Mouse (Mus musculus): ENCODE measurements around the gene Ank2.

Ank2 gene

DNA sequence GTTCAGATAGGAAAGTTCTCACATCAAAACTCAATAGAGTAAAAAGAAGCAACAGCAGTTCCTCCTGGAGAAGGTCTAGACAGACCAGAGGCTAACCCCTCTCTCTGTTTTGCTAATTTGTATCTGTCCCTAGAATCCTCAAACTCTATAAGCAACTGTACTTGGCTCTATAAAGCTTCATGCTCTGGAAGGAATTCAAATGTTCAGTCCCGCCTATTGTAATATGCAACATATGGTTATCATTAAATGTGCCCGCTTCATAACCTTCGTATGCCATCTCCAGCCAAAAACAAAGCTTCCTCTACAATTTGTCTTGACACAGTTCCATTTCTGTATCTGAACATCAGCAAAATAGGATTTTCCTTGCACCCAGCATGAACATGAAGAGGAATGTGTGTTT, 389.7 kb downstream of the Ank2 start:
- no peak for DNase-seq

DNA sequence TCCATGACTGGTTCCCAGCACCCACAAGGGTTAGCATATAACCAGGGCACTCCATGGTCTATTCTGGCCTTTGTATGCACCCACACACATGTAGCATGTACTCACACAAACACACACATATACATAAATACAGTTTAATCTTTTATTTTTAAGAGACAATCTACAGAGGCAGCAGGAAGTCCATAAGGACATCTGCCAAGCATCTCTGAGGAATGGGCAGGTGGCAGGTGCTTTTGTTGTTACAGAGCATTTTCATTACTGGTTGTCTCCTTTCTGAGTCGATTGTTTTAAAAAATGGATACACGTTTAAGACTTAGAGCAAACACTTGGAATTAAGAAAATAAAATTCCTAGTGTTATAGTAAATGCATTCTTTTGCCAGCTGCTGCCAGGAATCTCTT, 390.7 kb downstream of the Ank2 start:
- DNase-seq: no peak

DNA sequence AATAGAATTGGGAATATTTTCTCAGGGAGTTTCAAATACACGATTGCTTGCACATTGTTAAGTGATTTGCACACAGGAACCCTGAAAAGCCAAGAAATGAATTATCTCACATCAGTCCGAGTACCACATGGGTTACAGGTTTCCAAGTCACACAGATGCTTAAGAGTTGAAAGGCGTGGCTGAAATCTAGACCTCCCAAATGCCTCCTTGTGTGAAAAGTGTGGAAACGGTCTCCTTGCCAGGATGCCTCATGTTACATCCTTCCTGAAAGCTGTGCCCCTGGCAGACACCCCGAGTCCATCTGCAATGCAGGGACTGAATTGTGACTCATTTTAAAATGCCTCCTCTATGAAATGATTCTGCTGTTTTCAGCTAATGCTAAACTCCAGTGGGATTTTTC, 391.9 kb downstream of the Ank2 start:
- no peak for DNase-seq

GRCm38 (mm10) chr3:127101326-127101725, 397.8 kb downstream of the Ank2 start:
- DNase-seq: no peak

GRCm38 (mm10) chr3:127097745-127098144, 401.4 kb downstream of the Ank2 start:
- DNase-seq: no peak

DNA sequence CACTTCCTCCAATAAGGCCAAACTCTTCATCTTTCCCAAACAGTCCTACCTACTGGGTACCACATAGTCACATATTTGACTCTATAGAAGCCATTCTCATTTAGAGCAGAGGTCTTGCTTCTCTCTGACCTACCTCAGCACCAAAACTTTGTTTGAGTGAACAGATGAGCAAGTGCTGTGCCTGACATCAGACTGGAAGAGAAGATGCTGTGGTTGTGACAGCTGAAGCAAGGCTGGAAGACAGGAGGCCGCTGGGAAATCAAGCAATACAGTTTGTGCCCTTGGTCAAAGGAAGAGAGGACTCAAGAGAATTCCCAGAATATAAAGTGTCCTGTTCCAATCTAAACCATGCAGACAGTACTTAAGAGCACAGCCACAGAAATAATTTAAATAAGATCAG, 402.0 kb downstream of the Ank2 start:
- DNase-seq: no peak

- no peak for DNase-seq
Observed at GRCm38 (mm10) chr3:127093631-127094030, 405.5 kb downstream of the Ank2 start.

DNA sequence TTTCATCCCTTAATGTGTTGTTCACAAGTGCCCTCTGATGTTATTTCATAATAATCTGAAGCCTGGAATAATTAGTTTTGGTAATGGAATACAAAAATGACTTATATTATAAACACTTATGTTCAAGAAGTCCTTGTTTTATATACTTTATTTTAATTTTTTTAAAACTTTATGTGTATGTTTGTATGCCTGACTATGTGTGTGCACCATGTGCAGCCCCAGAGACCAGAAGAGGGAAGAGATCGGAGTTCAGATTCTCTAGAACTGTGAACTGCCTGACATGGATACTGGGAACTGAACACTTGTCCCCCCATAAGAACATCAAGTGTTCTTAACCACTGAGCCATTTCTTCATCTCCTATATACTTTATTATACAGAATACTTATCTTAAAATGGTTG, 411.6 kb downstream of the Ank2 start:
- DNase-seq: no peak

DNA sequence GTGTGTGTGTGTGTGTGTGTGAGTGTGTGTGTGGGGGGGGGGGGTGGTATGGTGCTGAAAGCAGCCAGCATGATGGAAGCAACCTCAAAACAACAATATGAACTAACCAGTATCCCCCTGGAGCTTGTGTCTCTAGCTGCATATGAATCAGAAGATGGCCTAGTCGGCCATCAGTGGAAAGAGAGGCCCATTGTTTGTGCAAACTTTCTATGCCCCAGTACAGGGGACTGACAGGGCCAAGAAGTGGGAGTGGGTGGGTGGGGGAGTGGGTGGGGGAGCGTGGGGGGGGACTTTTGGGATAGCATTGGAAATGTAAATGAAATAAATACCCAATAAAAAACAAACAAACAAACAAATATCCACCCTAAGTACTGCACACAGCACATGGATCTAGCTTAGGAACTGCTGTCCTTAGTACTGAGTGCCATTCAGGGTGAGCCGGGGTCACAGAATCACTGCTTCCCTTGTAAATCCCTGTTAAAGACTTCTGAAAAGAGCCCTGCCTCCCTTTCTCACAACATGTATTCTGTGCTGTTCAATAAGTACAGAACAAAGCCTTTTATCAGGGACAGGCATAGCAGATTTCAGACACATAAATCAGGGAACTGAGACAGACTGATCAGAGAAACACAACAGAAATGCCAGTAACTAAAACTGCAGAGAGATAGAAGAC, 412.2 kb downstream of the Ank2 start:
- DNase-seq: no peak

DNA sequence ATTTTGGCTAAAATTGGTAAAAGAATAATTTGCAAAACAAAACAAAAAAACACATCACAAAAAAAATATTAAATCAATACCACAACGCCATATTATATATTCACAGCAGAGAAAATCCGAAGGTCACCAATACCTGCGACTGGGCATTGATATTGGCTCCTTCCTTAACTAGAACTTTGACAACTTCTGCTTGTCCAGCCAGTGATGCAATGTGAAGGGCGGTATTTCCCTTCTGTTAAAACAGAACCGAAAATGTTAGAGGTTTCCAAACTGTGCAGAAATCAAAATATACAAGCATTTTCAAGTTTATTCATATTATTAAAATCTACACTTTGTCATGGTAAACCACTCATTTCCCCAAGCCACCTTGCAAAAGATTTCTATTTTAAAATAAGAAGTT, 421.8 kb downstream of the Ank2 start:
- DNase-seq: no peak

DNA sequence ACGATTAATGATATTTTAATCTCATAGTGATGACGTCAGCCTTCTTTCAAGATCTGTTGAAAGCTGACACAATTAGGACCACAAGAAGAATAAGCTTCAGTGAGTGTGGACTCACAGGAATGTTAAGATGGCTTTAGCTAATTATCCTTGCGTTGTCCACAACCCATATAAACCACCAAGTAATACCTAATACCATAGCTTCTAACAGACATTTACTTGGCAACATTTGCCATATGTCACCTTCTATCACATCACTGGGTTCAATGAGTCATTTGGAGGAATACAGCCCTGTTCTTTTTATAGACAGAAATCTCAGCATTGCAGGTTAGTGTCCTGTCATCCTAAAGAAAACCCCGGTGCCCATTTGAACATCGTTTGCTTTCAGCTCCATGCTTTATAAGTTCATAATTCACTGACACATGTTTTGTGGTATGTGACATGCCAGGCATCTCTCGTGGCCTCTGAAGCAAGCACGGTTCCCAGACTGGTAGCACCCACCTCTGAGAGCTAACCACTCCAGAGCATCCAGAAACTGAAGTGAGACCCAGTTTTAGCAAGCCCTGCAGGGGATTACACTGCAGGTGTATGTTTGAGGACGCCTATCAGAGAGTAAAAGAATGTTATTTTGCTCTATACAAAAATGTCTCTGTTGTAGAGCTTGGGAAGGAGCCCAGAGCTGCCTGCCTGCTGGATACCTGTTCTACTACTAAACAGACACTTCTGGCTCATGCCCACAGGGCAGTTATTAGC, 423.4 kb downstream of the Ank2 start:
- no peak for DNase-seq

GRCm38 (mm10) chr3:127071471-127071870, 427.7 kb downstream of the Ank2 start:
- no peak for DNase-seq

DNA sequence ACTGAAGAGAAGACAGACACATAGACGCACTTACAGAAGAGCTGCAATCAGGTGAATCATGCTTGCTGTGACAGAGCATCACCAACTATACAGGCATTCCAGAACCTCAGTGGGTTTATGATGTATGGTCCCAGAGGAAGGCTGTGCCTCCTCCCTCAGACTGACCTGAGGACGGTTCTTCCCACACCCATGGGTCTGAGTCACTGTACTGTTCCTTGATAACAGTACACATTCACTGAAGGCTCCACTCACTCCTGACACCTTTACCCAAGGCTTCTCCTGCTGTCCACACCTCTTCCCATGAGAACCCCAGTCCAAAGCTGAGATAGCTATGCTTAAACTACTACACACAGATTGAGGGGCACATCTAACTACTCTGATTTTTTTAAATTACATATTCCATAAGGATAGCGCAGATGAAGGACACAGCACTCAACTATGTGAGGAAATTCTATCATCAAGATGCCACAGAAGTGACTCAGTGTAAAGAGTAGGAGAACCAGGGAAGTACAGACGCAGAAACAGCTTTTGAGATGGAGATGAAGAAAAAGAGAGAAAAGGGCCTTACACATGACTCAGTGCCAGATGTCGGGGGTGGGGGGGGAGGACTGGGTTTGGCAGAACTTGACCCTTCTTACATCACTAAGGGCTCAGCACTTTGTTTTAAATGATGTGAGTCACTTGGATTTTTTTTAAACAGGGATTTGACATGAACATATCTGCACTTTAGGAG, 435.3 kb downstream of the Ank2 start:
- DNase-seq: no peak

GRCm38 (mm10) chr3:127059671-127060070, 439.5 kb downstream of the Ank2 start:
- DNase-seq: no peak

DNA sequence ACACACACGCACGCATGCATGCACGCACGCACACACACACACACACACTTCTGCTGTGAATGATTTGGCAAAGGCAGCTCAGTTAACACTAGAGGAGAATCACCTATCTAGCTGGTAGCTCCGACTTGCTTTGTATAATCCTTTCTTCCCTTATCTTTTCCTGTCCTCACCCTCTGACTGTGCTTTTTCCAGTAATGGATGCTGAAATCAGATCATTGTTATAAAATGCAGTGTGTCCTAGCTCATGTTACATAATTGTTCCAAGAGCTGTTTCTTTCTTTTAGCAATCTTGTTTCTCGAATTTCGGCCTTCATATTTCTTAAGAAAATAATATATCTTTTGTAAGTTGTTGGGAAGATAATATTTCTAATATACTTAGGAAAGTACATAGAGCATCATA, 457.9 kb downstream of the Ank2 start:
- DNase-seq: no peak

- DNase-seq: no peak
Observed at GRCm38 (mm10) chr3:127038570-127038969, 460.6 kb downstream of the Ank2 start.

GRCm38 (mm10) chr3:127036118-127036517, 463.0 kb downstream of the Ank2 start:
- DNase-seq: no peak

DNA sequence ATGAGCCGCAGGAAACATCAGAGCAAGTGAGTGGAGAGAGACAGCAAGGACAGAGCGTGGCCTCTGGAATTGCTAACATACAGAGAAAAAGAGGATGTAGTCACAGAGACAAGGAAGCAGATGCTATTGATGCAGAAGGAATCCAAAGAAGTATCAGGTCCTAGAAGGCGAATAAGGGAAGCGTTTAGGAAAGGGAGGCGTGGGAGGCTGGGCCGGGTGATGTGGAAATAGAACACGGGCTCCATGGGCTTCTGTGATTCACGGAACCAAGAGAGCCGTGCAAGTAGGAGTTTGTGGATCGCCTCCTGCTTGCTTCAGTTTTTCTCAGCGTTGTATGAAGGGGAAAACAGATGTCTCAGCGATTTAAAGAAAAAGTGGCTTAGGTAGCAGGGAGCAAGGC, 463.6 kb downstream of the Ank2 start:
- no peak for DNase-seq

DNA sequence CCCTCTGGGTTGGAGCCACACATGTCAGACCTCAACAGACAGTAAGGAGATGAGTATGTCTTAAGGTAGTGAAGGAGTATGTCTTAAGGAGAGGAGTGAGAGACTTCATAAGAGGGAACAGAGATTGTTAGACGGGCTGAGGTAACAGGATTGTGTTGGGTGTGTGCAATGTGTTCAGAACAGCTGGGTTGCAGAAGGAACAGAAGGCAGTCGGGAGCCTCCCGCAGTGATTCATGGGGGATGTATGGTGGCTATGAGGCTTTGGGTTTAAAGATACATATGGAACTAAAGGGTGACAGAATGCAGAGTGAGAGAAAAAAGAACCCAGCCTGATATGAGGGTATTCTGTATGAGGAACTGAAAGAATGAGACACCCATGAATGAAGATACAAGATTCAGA, 464.2 kb downstream of the Ank2 start:
- DNase-seq: no peak

DNA sequence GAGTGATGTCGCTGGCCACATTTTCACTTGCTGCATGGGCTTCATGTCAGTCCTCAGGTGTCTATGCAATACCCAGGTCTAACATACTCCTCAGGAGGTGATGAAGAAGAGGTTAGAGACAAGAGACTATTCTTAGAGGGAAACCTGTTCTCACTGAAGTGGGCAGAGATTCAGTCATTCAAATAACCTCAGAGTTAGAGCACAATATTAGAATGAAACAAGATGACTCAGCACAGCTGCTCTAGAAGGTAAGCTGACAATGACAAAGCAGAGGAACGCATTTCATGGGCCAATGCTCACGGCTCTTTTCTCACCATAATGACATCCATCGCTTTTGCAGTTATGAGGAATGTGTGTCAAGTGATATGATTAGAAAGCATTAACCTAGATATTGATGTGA, 475.2 kb downstream of the Ank2 start:
- DNase-seq: no peak

DNA sequence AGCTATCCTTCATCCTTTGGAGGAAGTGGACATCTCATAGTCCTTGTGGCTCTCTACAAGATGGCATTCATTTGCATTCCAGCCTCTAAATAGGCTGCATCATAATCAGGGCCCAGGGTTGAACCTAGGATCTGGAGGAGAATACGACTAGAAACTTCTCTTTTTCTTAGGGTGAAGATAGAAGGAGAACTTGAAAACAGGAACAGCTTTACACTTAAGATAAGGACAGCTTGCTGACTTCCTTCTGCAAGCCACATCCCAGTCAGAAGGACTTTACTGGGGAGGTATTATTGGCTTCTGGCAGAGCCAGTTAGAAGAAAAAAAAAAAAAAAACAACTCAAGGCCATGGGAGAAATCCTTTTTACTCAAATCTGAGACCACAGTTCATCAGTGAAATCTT, 479.0 kb downstream of the Ank2 start:
- no peak for DNase-seq

- DNase-seq: no peak
Observed at GRCm38 (mm10) chr3:127019728-127020127, 479.4 kb downstream of the Ank2 start.

GRCm38 (mm10) chr3:127019109-127019508, 480.0 kb downstream of the Ank2 start:
- DNase-seq: no peak

DNA sequence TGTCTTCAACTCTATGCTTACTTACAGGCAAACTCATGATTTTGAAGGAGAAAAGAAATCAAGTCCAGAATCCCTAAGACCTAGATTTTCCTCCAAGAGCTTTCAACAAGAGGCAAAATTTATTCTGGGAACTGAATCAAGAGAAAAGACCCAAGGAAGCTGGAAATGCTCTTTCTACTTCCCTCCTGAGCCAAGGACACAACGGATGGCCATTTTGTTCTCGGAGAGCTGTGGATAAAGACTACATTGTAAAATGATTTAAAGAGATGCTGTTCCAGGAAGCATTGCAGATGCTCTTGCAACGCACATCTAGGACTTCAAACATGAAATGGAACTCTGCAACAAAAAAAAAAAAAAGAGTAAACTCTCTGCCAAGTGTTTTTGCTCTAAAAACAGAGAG, 481.6 kb downstream of the Ank2 start:
- no peak for DNase-seq
